Mouse (Mus musculus) myocyte (in vitro differentiated cells): ENCODE measurements around the gene Kif26b.

Experiments
- MAX ChIP-seq: IDR thresholded peaks from one replicate; pipeline ENCODE4 v1.6.1; 2011; ENCODE audit warnings: low read depth, mild to moderate bottlenecking, control low read depth
- MYOG ChIP-seq, 3 experiments: IDR thresholded peaks; one replicate each; pipeline ENCODE4 v1.6.1; 2011; ENCODE audit warnings: control low read depth in 2 of 3, low read depth in 2 of 3, mild to moderate bottlenecking in 2 of 3; ENCODE audit not compliant: insufficient read length in 2 of 3, control insufficient read depth in 1 of 3, insufficient read depth in 1 of 3
- POLR2A ChIP-seq: IDR thresholded peaks from one replicate; pipeline ENCODE4 v1.6.1; 2011; ENCODE audit warnings: low read depth, mild to moderate bottlenecking, control low read depth, moderate library complexity; ENCODE audit not compliant: insufficient read length
- POLR2AphosphoS2 ChIP-seq: IDR thresholded peaks from one replicate; pipeline ENCODE4 v1.6.1; 2011; ENCODE audit warnings: low read depth, control low read depth; ENCODE audit not compliant: insufficient read length
- TCF12 ChIP-seq: IDR thresholded peaks from one replicate; pipeline ENCODE4 v1.6.1; 2011; ENCODE audit warnings: mild to moderate bottlenecking, control low read depth; ENCODE audit not compliant: poor library complexity, insufficient read depth, severe bottlenecking
- TCF3 ChIP-seq: IDR thresholded peaks from one replicate; pipeline ENCODE4 v1.6.1; 2011; ENCODE audit warnings: low read depth, control low read depth; ENCODE audit not compliant: insufficient read length
- USF1 ChIP-seq: IDR thresholded peaks from one replicate; pipeline ENCODE4 v1.6.1; 2011; ENCODE audit warnings: low read depth, mild to moderate bottlenecking, control low read depth, moderate library complexity

- TF ChIP-seq TCF12 (no peak), MAX (no peak), USF1 (no peak), MYOG (IDR thresholded peaks at IDR 0.05; ENCODE audit: control insufficient read depth in 1 of 3, insufficient read depth in 1 of 3, insufficient read length in 2 of 3, low read depth in 2 of 3) (no peak), TCF3 (no peak), POLR2AphosphoS2 (no peak), POLR2A (no peak)
Measured at GRCm38 (mm10) chr1:178749786-178750185, 220.9 kb downstream of the Kif26b start.
